Mouse (Mus musculus) embryo, embryonic 11 days (tissue): ENCODE results near the gene Actl7b.

Source experiments
- DNase-seq: peaks from one replicate; pipeline ENCODE4 v3.0.0-alpha.2; 2015

The Actl7b gene

DNA sequence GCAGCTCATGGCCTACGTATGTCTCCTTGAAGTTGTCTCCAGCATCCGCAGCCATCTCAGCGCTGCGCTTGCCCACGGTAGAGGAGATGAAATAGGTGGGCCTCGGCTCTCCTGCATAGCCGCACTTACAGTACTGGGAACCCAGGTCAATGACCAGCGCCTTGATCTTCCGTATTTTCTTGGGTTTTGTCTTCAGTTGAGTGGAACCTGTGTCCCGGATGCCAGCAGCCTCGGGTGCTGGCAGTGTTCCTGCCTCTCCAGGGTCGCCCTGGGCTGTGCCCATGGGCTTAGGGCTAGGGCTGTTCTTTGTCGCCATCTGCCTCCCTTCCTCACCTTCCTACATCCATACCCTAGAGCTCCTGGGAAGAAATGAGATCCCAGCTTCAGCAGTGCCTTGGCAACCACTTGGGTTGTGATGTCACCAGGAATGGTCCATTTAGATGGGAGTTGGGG, at the start of gene Actl7b:
TSS of gene Actl7b (minus strand) at position 403 of the 453 bp plus-strand sequence.
- DNase-seq = no peak

DNA sequence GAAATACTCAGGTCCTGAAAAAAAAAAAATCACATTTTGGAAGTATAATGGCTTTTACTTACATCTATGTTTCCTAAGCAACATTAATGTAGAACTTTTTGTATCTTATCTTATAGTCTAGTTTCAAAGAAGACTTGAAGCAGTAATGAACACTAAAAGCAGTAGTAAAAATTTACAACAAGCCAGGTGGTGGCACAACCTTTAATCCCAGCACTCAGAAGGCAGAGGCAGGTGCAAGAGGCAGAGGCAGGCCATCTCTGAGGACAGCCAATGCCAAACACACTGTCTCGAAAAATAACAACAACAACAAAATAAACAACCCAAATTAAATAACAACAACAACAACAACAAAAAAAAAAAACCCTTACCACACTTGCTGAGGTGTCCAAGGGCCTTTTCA, 29.8 kb upstream of the Actl7b start:
- no peak for DNase-seq

DNA sequence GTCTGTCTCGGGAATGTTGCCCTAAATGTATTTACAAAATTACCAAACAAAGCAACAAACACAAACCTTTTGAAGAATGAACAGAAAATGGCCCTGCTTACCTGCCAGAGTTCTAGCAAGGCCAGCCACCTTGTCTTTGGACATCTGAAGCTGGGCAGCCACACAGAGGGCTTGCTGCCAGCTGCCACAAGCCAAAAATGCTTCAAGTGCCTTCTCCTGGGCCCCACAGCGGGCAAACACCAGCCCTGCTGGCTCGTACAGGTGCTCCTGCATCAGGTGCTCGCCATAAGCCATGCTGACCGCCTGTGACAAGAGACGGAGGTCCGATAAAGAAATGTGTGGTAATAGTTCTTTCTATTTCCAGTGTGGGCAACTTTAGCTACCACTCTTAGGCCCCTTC, 27.7 kb upstream of the Actl7b start:
- no peak for DNase-seq

GRCm38 (mm10) chr4:56767861-56768284, 26.6 kb upstream of the Actl7b start:
- no peak for DNase-seq

- no peak for DNase-seq
Observed at GRCm38 (mm10) chr4:56757693-56758092, 16.4 kb upstream of the Actl7b start.

DNA sequence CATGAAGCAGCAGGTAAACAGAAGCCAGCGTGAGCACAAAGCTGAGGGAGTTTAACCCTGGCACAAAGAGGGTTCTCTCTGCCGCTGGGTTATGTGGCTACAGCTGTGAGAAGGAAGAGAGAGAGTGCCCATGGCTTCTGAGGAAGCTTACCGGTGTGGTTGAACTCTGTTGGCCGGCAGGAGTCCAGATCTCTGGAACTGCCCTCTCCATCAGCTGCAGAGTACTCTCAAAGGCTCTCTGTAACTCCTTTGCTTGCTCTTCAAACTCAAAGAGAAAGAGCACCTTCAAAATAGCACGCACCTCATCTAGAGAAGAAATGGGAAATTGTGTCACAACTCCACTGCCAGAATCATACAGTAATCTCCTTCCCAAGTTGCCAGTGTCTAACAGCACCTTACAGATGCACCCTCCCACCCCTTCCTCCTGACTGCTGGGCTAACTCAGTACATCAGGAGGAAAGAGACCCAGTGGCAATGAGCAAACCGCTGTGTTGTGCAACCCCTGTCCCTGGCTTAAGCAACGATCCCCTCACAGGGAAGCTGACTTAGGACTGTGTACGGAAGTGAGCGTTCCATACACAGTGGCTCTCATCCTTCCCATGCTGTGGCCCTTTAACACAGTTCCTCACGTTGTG, 15.8 kb upstream of the Actl7b start:
- no peak for DNase-seq

DNA sequence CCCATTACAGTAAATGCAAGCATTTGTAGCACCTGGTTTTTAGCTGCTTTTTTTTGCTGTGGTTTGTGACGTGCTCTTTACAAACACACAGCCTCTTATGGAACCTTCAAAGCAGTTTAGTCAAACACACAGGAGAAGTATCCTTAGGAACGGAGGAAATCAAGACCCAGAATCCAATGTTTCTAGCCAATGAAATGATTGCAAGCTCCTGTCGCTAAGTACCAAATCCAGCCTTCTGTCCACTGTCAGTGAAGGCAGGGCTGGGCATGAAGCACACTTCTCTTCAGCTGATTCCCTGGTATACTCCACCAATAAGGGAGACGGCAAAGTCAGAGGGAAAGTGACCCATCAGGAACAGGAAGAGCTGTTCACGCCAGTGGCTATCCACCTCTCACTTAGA, 14.8 kb upstream of the Actl7b start:
- DNase-seq = no peak

DNA sequence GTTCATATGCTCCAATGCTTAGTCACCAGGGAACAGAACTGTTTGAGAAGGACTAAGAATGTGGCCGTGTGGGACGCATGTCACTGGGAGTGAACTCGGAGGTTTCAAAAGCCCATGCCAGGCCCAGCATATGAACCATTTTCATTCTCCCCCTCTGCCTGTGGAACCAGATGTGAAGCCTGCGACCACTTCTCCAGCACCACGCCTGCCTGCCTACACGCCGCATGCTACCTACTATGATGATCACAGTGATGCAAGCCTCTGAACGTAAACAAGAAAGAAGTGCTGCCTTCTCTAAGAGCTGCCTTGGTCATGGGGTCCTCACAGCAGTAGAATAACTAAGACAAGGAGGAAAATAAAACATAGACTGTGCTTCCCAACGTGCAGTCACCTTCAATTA, 6.2 kb upstream of the Actl7b start:
- DNase-seq = no peak

DNA sequence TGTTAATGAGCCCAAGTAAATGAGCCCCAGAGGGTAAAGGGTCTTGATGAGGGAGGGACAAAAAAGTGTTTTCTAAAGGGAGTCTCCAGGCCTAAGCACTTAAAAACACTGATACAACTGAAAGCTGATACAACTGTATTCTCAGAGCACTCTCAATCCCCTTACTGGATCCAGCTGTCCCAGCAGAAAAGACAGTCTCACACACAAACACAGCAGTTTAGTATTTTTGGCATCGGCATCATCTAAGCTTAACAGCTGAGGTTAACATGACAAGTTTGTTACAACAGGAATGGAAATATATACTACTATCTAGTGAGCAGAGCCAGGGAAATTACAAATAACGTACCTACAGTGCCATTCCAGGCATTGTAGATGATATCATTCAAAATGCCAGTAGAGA, 5.1 kb upstream of the Actl7b start:
- no peak for DNase-seq

DNA sequence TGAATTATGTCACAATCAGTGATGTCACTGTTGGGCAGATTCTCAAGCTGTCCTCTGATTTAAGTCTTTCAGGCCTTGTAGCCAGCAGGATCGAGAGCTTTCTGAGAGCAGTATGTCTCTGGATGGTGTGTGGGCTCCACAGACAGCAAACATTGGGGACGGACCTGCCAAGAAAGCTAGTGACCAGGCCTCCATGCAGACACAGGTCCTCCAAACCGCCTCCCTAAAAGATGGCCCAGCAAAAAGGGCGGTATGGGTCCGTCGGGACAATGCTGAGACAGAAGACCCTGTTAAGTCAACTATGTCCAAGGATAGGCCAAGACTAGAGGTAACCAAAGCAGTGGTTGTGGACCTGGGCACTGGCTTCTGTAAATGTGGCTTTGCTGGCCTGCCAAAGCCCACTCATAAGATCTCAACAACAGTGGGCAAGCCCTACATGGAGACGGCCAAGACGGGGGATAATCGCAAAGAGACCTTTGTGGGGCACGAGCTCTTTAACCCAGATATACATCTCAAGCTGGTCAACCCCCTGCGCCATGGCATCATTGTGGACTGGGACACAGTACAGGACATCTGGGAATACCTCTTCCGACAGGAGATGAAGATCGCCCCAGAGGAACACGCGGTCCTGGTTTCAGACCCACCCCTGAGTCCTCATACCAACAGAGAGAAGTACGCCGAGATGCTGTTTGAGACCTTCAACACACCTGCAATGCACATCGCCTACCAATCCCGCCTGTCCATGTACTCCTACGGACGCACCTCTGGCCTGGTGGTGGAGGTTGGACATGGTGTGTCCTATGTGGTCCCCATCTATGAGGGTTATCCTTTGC, 2.3 kb upstream of the Actl7b start, which contains the start of gene Actl7a:
TSS of gene Actl7a (plus strand) at position 51 of the 833 bp plus-strand sequence.
- DNase-seq = no peak

DNA sequence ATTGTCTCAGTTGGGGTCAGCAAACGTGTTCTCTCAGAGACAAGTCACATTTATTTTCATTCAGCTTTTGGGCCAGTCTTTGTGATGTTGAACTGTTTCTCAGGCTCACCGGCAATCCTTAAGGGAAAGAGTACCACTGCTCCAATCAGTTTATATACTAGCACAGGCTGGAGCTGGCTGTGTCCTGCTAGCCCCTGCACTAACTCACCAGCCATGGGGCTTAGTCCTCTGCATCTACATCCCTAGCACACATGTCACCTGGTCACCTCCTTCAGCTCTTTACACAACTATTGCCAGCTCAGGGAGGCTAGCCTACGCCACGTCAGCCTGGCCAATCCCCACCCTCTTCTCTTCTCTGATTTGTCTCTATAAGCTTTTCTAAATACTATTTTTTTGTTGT, 1.5 kb upstream of the Actl7b start:
- no peak for DNase-seq

DNA sequence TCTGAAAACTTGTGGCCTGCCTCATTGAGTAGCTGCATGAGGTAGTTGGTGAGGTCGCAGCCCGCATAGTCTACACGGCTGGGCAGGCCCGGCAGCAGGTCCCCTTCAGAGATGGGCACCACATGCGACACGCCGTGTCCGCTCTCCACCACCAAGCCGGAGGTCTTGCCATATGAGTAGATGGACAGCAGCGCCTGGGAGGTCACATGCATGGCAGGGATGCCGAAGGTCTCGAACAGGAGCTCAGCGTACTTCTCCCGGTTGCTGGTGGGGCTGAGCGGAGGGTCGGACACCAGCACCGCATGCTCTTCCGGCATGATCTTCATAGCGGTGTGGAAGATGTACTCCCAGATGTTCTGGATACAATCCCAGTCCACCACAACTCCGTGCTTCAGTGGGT, 632 bp downstream of the Actl7b start:
- DNase-seq = no peak

- DNase-seq = no peak
Observed at GRCm38 (mm10) chr4:56740020-56740485, 1.2 kb downstream of the Actl7b start, which contains the start of gene Gm26657. Gene Gm26657, plus strand, starts transcription at chr4:56740070.

GRCm38 (mm10) chr4:56725839-56726238, 15.4 kb downstream of the Actl7b start:
- DNase-seq = peak; percentile 42

DNA sequence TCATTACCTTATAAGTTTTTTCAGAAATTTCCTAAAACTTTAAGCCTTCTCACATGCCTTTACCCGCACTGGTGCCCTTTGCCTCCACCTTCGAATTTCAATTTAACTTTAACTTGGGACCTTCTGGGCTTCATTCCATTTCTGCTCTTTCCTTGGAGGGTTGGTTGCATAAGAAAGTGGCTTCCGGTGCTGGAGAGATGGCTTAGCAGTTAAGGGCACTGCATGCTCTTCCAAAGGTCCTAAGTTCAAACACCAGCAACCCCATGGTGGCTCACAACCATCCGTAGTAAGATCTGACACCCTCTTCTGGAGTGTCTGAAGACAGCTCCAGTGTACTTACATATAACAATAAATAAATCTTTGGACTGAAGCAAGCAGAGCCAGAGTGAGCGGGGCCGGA, 18.0 kb downstream of the Actl7b start:
- no peak for DNase-seq

- no peak for DNase-seq
Observed at GRCm38 (mm10) chr4:56722346-56722745, 18.9 kb downstream of the Actl7b start.

DNA sequence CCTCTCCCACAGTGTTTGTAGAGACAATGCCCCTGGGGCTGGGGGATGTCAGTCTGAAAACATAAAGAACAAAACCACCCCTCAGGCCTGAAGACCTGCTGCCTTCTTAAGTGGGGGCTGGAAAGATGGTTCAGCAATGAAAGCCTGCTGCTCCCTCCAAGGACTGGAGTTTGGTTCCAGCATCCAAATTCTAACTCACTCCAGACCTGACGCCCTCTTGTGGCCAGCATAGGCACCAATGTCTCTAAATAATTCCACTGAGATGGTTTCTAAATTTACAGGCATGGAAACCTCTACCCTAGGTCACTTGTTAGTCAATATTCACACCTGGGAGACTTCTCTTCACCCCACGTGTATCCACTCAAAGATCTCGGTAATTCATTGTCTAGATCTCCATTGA, 19.8 kb downstream of the Actl7b start:
- DNase-seq = peak; percentile 48

- no peak for DNase-seq
Observed at GRCm38 (mm10) chr4:56720403-56720802, 20.8 kb downstream of the Actl7b start.

DNA sequence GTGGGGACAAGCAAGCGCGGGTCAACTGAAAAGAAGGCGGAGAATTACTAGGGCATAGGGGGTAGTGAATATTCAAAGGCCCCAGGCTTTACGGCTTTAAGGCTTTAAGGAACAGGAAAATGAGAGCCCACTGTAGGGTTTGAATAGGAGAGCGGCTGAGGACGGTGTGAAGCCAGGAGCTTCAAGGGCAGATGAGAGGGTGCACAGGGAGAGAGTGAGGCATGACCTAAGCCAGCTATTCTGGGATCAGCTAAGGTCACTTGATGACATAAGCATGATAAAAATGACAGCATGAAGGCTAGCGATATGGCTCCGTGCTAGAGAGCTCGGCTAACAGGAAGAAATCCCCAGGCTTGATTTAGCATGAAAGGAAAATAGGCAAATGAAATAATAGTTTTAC, 21.8 kb downstream of the Actl7b start:
- DNase-seq = no peak

GRCm38 (mm10) chr4:56718573-56719442, 22.4 kb downstream of the Actl7b start:
- DNase-seq = no peak

DNA sequence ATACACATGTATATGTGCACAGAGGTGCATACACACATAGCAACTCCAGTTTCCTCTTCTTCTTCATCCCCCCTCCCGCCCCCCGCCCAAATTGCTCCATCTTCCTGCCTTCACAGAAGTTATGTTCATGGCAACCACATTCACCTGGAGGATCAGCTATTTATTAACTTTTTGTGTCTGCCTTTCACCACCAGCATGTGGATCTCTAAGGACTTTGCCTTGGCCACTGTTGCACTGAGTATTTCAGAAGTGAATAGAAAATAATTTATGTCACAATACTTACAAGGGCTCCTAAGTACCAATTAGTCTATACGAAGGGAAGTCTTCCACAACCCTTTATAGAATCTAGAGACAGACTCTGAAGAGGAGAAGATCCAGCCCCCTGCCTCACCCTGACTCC, 23.3 kb downstream of the Actl7b start:
- DNase-seq = no peak

DNA sequence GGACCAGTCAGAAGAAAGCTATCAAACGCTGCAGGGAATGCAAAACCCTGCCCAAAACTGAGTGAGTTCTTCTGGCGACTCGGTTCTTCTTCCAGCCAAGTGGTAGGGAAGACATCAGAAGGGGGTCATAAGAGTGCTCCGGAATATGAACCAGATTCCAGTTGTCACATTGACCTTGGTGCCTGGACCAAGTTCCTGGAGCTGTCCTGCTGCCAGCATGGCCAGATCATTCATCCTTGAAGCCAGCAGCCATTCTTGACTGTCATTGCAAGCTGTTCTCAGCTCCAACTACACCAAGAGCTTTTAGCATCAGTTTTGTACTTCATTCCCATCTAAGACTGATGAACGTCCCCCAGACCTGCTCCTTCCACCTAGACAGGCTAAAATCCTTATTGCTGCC, 24.4 kb downstream of the Actl7b start:
- DNase-seq = no peak

DNA sequence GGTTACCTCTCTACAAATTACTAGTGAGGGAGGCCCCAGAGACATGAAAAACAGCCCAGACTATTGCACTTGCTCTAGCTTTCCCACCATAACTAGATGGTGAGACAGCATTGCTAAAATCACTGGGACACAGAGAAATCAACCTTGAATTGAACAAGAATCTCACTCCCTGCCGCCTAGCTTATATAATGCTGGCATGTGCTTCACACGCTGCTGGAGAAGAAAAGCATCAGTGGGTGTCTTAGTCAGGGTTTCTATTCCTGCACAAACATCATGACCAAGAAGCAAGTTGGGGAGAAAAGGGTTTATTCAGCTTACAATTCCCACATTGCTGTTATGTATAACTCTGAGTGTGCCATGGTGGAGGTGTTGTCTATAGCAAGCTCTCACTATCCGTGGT, 28.1 kb downstream of the Actl7b start:
- no peak for DNase-seq
